Mouse (Mus musculus): ENCODE results near the gene Ffar3.

DNA sequence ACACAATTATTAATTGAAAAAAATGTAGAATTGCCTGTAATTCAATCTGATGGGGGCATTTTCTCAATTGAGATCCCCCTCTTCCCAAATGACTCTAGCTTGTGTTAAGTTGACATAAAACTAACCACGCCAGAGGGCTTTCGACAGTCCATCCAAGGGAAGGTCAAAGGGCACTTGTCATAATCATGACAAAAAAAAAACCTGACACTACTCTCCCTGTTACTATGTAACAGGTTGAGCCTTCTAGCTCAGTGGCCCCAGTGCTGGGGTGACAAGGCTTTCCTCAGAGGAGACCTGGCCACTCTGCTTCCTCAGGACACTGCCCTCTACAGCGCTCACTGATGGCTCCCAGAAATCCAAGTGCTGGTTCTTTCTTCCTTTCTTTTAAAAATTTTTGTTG lies 31.7 kb downstream of the Ffar3 start:
- no peak for TF ChIP-seq CTCF (IDR thresholded peaks at IDR 0.05; ENCODE audit: low read depth)
- no peak for TF ChIP-seq EP300 (IDR thresholded peaks at IDR 0.05; ENCODE audit: low read depth)

All from heart, postnatal 0 days (tissue).